Mouse (Mus musculus) liver, embryonic 14.5 days (tissue): ENCODE measurements around the gene Myo10. TPM values are rescaled to one million over a fixed set of nuclear protein-coding genes. Genes with fewer than 3 reads are reported as not detected.
A peak's percentile ranks its signal among the peaks of the same experiment; 100 is the strongest.

Source experiments
- ATAC-seq: fragments of 200-750 bp; cut with Nextera tagmentation; 2 replicates; pipeline ENCODE4 v1.8.0; 2017; ENCODE audit warnings: moderate number of reproducible peaks, mild to moderate bottlenecking, moderate library complexity; ENCODE audit not compliant: insufficient read depth
- DNase-seq, 3 experiments: peaks; one replicate each; pipeline ENCODE4 v3.0.0-alpha.2; 2012 to 2013; ENCODE audit warnings: low read depth in 3 of 3, low spot score in 3 of 3
- H3K27ac ChIP-seq: fragments of 300-500 bp; sonication (generic); 2 replicates; pipeline ENCODE4 v1.5.1; 2014; ENCODE audit warnings: moderate library complexity, mild to moderate bottlenecking, control low read depth, inconsistent platforms
- H3K27me3 ChIP-seq: fragments of 300-500 bp; sonication (generic); 2 replicates; pipeline ENCODE4 v1.6.1; 2014; ENCODE audit warnings: mild to moderate bottlenecking, low read length, moderate library complexity; ENCODE audit not compliant: control insufficient read depth, insufficient read depth
- H3K36me3 ChIP-seq: fragments of 300-500 bp; sonication (generic); replicated peaks from 2 replicates; pipeline ENCODE4 v1.6.1; 2014; ENCODE audit warnings: low read depth; ENCODE audit not compliant: control insufficient read depth, insufficient read depth
- H3K4me1 ChIP-seq, 2 experiments: fragments of 200-500 bp in 1 of 2; fragments of 300-500 bp in 1 of 2; sonication (generic) in 1 of 2; replicated peaks; 2 replicates each; pipeline ENCODE4 v1.6.1; 2012 to 2014; ENCODE audit warnings: antibody characterized with exemption in 1 of 2, inconsistent platforms in 1 of 2, low read length in 1 of 2; ENCODE audit not compliant: control insufficient read depth in 2 of 2, insufficient read depth in 2 of 2
- H3K4me2 ChIP-seq: fragments of 300-500 bp; sonication (generic); 2 replicates; pipeline ENCODE4 v1.6.1; 2014; ENCODE audit warnings: low read depth, mild to moderate bottlenecking, control low read depth, moderate library complexity
- H3K4me3 ChIP-seq, 2 experiments: fragments of 200-500 bp in 1 of 2; fragments of 300-500 bp in 1 of 2; sonication (generic) in 1 of 2; 2 replicates each; pipeline ENCODE4 v1.5.1; 2012 to 2014; ENCODE audit warnings: low read depth in 2 of 2, low read length in 2 of 2, mild to moderate bottlenecking in 2 of 2, control low read depth in 1 of 2, inconsistent platforms in 1 of 2, moderate library complexity in 1 of 2; ENCODE audit not compliant: insufficient read depth in 1 of 2
- H3K9ac ChIP-seq: fragments of 300-500 bp; sonication (generic); replicated peaks from 2 replicates; pipeline ENCODE4 v1.6.1; 2014; ENCODE audit warnings: mild to moderate bottlenecking, control low read depth, moderate library complexity
- H3K9me3 ChIP-seq: fragments of 300-500 bp; sonication (generic); 2 replicates; pipeline ENCODE4 v1.6.1; 2016; ENCODE audit warnings: low read length, mixed read lengths; ENCODE audit not compliant: control insufficient read depth
- CTCF ChIP-seq: IDR thresholded peaks from 2 replicates; pipeline ENCODE4 v1.5.1; 2016; ENCODE audit warnings: antibody characterized with exemption, low read depth, control low read depth
- EP300 ChIP-seq: IDR thresholded peaks from 2 replicates; pipeline ENCODE4 v1.6.1; 2016; ENCODE audit warnings: antibody characterized with exemption, low read depth
- WGBS: fragments of 180-500 bp; shearing (Covaris S2); extraction: QIAGEN DNeasy Blood & Tissue Kit; methylation state at CpG from one replicate; pipeline ENCODE4 v1.1.7; 2014; ENCODE audit not compliant: insufficient replicate concordance; 5-methylcytosine and 5-hydroxymethylcytosine counted together
- polyA plus RNA-seq, 2 experiments: library from polyadenylated mRNA; depleted of rRNA in 1 of 2; stranded (reverse) in 1 of 2; unstranded in 1 of 2; fragments of >200 nt; fragmentation: Nextera tagmentation in 1 of 2; extraction: Ambion mirVana in 1 of 2; gene quantifications; 2 replicates each; pipeline versions ENCODE4 v1.2.1 to v1.2.3; 2012 to 2014

Gene Myo10
- polyA plus RNA-seq, 2 experiments = 2.6 to 2.9 TPM

GRCm38 (mm10) chr15:25788565-25788964, 166.2 kb downstream of the Myo10 start:
- ATAC-seq = no peak
- Histone ChIP-seq H3K9ac (no peak overlapping the region), H3K4me3 (no peak overlapping the region), H3K4me1 (no peaks in the 10 kb centered on the region), H3K4me2 (no peak overlapping the region), H3K27ac (no peak overlapping the region), H3K36me3 (no peaks in the 10 kb centered on the region), H3K27me3 (no peaks in the 10 kb centered on the region), H3K9me3 (no peaks in the 10 kb centered on the region)
- DNase-seq = no peak
- no peak for TF ChIP-seq CTCF
- no peak for TF ChIP-seq EP300
- 73% methylated on average over 7 of the region's 7 CpGs for WGBS

- DNase-seq = no peak
- H3K27ac ChIP-seq = no peak overlapping the region
- WGBS = 73% methylated on average over 10 of the region's 10 CpGs
- no peak overlapping the region for H3K4me2 ChIP-seq
- no peak for ATAC-seq
- no peaks in the 10 kb centered on the region for H3K4me1 ChIP-seq
- TF ChIP-seq CTCF (no peak), EP300 (no peak)
- no peaks in the 10 kb centered on the region for H3K27me3 ChIP-seq
- no peak overlapping the region for H3K4me3 ChIP-seq
- H3K9me3 ChIP-seq = no peaks in the 10 kb centered on the region
- H3K9ac ChIP-seq = no peak overlapping the region
- no peaks in the 10 kb centered on the region for H3K36me3 ChIP-seq
Observed at GRCm38 (mm10) chr15:25789241-25789640, 166.9 kb downstream of the Myo10 start.

DNA sequence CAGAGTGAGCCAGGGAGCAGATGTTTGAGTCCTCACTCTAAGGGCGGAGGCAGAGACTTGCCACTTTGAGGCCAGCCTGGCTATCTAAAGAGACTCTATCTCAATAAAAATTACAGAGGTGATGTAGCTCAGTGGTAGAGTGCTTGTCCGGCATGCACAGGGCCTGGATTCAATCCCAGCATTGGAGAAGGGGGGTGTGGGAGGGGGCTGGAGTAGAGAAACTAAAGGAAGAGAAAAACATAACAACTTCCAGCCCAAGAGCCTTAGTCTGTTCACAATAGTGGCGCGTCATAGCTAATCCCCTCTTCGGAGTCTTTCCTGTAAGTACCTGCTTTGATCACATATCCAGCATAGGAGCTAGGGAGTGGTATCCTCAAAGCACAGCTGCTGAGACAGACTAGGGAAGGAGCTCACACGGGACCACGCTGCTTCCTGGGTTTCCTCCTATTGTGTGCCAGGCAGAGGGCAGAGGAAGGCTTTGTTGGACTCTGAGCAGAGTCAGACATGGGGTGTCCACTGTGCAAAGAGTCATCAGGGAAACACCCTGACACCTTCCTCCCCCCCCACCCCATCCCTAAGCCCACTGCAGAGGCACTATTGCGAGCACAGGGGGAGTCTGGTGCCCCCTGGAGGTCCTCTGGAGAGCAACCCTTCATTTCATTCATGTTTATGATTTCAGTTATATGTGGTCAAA, 169.5 kb downstream of the Myo10 start:
- Histone ChIP-seq H3K36me3 (no peaks in the 10 kb centered on the region), H3K4me3 (no peak overlapping the region), H3K27ac (no peak overlapping the region), H3K9me3 (no peaks in the 10 kb centered on the region), H3K27me3 (no peaks in the 10 kb centered on the region), H3K9ac (no peak overlapping the region), H3K4me2 (no peak overlapping the region), H3K4me1 (no peaks in the 10 kb centered on the region)
- DNase-seq = no peak
- WGBS = 67% methylated on average over 8 of the region's 8 CpGs
- TF ChIP-seq CTCF (peak; percentile 33; the same call in 1 of the 2 replicates), EP300 (no peak)
- no peak for ATAC-seq

GRCm38 (mm10) chr15:25794123-25794522, 171.8 kb downstream of the Myo10 start:
- Histone ChIP-seq H3K4me3 (no peak overlapping the region), H3K36me3 (no peaks in the 10 kb centered on the region), H3K27ac (no peak overlapping the region), H3K4me2 (no peak overlapping the region), H3K27me3 (no peaks in the 10 kb centered on the region), H3K4me1 (no peaks in the 10 kb centered on the region), H3K9me3 (no peaks in the 10 kb centered on the region), H3K9ac (no peak overlapping the region)
- WGBS = 68% methylated on average over 8 of the region's 8 CpGs
- TF ChIP-seq CTCF (no peak), EP300 (no peak)
- ATAC-seq (no peak), DNase-seq (no peak)

GRCm38 (mm10) chr15:25795496-25795895, 173.2 kb downstream of the Myo10 start:
- no peak overlapping the region for H3K4me3 ChIP-seq
- H3K9ac ChIP-seq = no peak overlapping the region
- WGBS = 77% methylated on average over 9 of the region's 9 CpGs
- no peak for TF ChIP-seq EP300
- no peak for TF ChIP-seq CTCF
- no peaks in the 10 kb centered on the region for H3K9me3 ChIP-seq
- DNase-seq (no peak), ATAC-seq (no peak)
- no peaks in the 10 kb centered on the region for H3K4me1 ChIP-seq
- no peak overlapping the region for H3K27ac ChIP-seq
- H3K36me3 ChIP-seq = no peaks in the 10 kb centered on the region
- H3K4me2 ChIP-seq = no peak overlapping the region
- no peaks in the 10 kb centered on the region for H3K27me3 ChIP-seq
